Mouse (Mus musculus) CH12.LX (cell line): ENCODE data around the gene Themis.

Experiments
- CHD1 ChIP-seq: IDR thresholded peaks from 2 replicates; pipeline ENCODE4 v1.6.1; 2012; ENCODE audit warnings: low read depth, low read length, improper control_type of control experiment, inconsistent platforms
- CTCF ChIP-seq, 2 experiments: IDR thresholded peaks in 1 of 2; conservative IDR thresholded peaks in 1 of 2; 2 replicates each; pipeline ENCODE4 v1.5.1; 2011 to 2012; ENCODE audit warnings: low read depth in 2 of 2, low read length in 2 of 2, improper control_type of control experiment in 1 of 2, inconsistent platforms in 1 of 2, mild to moderate bottlenecking in 1 of 2, moderate library complexity in 1 of 2
- EP300 ChIP-seq: IDR thresholded peaks from 2 replicates; pipeline ENCODE4 v1.6.1; 2011; ENCODE audit warnings: low read length, improper control_type of control experiment
- JUND ChIP-seq: conservative IDR thresholded peaks from 2 replicates; pipeline ENCODE4 v1.6.1; 2011; ENCODE audit warnings: low read depth, low read length, improper control_type of control experiment
- KAT2A ChIP-seq: IDR thresholded peaks from 2 replicates; pipeline ENCODE4 v1.6.1; 2012; ENCODE audit warnings: low read length, improper control_type of control experiment, inconsistent platforms; ENCODE audit not compliant: insufficient replicate concordance
- MAFK ChIP-seq: IDR thresholded peaks from 2 replicates; pipeline ENCODE4 v1.6.1; 2011; ENCODE audit warnings: low read length, improper control_type of control experiment; ENCODE audit not compliant: insufficient replicate concordance
- MAX ChIP-seq: IDR thresholded peaks from 2 replicates; pipeline ENCODE4 v1.6.1; 2011; ENCODE audit warnings: low read length, improper control_type of control experiment
- NELFE ChIP-seq: IDR thresholded peaks from 2 replicates; pipeline ENCODE4 v1.6.1; 2011; ENCODE audit warnings: low read depth, low read length, improper control_type of control experiment
- POLR2A ChIP-seq: IDR thresholded peaks from 2 replicates; pipeline ENCODE4 v1.6.1; 2011; ENCODE audit warnings: low read depth, mild to moderate bottlenecking, improper control_type of control experiment, low read length
- POLR2AphosphoS2 ChIP-seq: IDR thresholded peaks from 2 replicates; pipeline ENCODE4 v1.6.1; 2011; ENCODE audit warnings: low read depth, low read length, improper control_type of control experiment
- RCOR1 ChIP-seq: conservative IDR thresholded peaks from 2 replicates; pipeline ENCODE4 v1.6.1; 2012; ENCODE audit warnings: low read depth, mild to moderate bottlenecking, inconsistent platforms, low read length, improper control_type of control experiment
- ZC3H11A ChIP-seq: IDR thresholded peaks from 2 replicates; pipeline ENCODE4 v1.6.1; 2012; ENCODE audit warnings: low read depth, mild to moderate bottlenecking, inconsistent platforms, low read length, improper control_type of control experiment
- ZNF384 ChIP-seq: IDR thresholded peaks from 2 replicates; pipeline ENCODE4 v1.6.1; 2012; ENCODE audit warnings: low read depth, low read length, improper control_type of control experiment, inconsistent platforms

DNA sequence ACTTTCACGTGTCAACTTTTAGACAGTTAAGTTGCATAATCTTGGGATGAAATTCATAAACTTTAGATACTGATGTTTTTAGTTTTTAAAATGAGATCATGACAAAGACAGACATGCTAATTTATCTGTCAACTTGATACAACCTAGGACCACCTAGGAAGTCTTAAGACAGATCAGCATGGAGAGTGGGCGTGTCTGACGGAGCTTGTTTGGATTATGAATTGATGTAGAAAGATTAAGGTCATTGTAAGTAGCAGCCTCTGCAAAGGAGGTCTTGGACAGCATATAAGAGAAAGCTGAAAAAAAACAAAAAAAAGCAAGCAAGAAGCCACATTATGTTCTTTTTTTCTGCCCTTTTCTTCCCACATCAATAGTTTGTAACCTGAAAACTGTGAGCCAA is 154.2 kb downstream of the Themis start:
- TF ChIP-seq CTCF (conservative IDR thresholded peaks at IDR 0.05 in 1 of 2, IDR thresholded peaks at IDR 0.05 in 1 of 2; ENCODE audit: low read depth in 2 of 2, low read length in 2 of 2) (no peak), POLR2A (no peak), ZC3H11A (no peak), POLR2AphosphoS2 (no peak), MAFK (no peak), ZNF384 (no peak), JUND (no peak), NELFE (no peak), MAX (no peak), EP300 (no peak), CHD1 (no peak), KAT2A (no peak), RCOR1 (no peak)
